Mouse (Mus musculus): ENCODE measurements around the gene Frzb. TPM values are rescaled to one million over a fixed set of nuclear protein-coding genes. Genes with fewer than 3 reads are reported as not detected.
A peak's percentile ranks its signal among the peaks of the same experiment; 100 is the strongest.

Frzb gene
- polyA plus RNA-seq, 1 experiment from 2014 or later, result 56.2 TPM

DNA sequence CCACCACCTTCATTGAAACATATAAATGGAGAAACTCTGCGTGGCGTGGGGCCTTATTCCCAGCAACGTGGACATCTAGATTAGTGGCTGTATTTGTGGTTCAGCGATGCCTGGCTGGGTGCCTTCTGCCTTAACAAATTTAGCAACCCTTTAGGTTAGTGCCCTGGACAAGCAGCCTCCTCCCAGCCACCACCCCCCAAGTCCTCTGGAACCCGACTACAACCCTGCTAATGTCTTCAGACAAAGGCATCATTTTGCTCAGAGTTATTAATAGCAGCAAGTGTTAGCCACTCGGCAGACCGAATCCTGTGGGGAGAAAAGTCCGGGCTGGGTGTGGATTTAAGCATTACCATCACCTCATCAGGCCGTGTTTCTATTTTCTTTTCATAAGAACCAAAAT lies 59.8 kb downstream of the Frzb start:
- H3K4me2 ChIP-seq, result no peak overlapping the region
- no peaks in the 10 kb centered on the region for H3K9me3 ChIP-seq
- WGBS, result 70% methylated on average over 9 of the region's 9 CpGs
- H3K4me3 ChIP-seq (replicated peaks), result no peak overlapping the region
- H3K4me1 ChIP-seq (replicated peaks), result peaks cover 24% of the 10 kb centered on the region
- H3K9ac ChIP-seq (replicated peaks), result no peak overlapping the region
- no peaks in the 10 kb centered on the region for H3K36me3 ChIP-seq
- peak overlapping the region; percentile 50; the same call in 1 of the 2 replicates for H3K27ac ChIP-seq
- ATAC-seq (ENCODE audit: insufficient number of reproducible peaks, insufficient read depth, low FRiP score, low TSS enrichment, low read depth), result no peak
- peaks cover 18% of the 10 kb centered on the region for H3K27me3 ChIP-seq

DNA sequence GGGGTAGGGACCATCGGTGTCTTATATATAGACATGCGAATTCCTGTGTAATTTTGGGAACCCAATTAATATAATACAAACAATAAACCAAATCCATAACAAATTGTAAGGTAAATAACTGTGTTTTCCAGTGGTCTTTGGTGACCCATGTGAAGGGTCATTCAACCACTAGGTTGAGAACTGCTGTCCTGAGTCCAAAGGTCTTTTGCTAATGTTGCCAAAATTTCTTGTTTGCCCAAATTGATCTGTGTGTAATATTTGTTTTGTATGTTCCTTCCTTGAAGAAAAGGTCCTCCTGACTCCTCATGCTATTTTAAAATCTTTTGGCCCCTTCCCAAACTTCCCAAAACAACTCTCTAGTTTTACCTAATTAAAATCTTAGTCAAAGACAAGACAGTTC lies 61.2 kb downstream of the Frzb start:
- Histone ChIP-seq H3K36me3 (no peaks in the 10 kb centered on the region), H3K27ac (no peak overlapping the region), H3K4me3 (replicated peaks) (no peak overlapping the region), H3K9me3 (no peaks in the 10 kb centered on the region), H3K27me3 (peaks cover 21% of the 10 kb centered on the region), H3K4me2 (no peak overlapping the region), H3K4me1 (replicated peaks) (peaks cover 24% of the 10 kb centered on the region), H3K9ac (replicated peaks) (no peak overlapping the region)
- no peak for ATAC-seq (ENCODE audit: insufficient number of reproducible peaks, insufficient read depth, low FRiP score, low TSS enrichment, low read depth)
- 90% methylated on average over 2 of the region's 2 CpGs for WGBS

DNA sequence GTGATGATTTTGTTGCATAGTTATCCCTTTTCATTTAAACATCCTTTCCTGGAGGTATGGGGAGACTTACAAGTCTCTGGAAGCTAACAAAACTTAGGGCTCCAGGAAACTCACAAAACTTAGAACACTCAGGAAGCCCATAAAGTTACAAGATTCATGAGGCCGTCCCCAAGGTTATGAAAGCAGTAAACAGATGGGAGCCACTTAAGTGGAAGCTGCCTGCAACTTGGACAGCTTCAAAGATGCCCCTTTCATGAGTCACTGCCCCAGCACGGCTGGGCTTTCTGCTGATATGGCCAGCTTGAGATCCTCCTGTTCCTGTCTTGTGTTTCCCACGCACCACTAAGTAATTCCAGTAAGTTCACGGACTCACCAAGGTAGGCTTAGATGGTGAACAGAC lies 63.0 kb downstream of the Frzb start:
- Histone ChIP-seq H3K4me2 (no peak overlapping the region), H3K9me3 (no peaks in the 10 kb centered on the region), H3K4me3 (replicated peaks) (no peak overlapping the region), H3K36me3 (no peaks in the 10 kb centered on the region), H3K27me3 (peaks cover 21% of the 10 kb centered on the region), H3K4me1 (replicated peaks) (peaks cover 24% of the 10 kb centered on the region), H3K9ac (replicated peaks) (no peak overlapping the region), H3K27ac (no peak overlapping the region)
- ATAC-seq (ENCODE audit: insufficient number of reproducible peaks, insufficient read depth, low FRiP score, low TSS enrichment, low read depth), result no peak
- 27% methylated on average over 4 of the region's 4 CpGs for WGBS

DNA sequence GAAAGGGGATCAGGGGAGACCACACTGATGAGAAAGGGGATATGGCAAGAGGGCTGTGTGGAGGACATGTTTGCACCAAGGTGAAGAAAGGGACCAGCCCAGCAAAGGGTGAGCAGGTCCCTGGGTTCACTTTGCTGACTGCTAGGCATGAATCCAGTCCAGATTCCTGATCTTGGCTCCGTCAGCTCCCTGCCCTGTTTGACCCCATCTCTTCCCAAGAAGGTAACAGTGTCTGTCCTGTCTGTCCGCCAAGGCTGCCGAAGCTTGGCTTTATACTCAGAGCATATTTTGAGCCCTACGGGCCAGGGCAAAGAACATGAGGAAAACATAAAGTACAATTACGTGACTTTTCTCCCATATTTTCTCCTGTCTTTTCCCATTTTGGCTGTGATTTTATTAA lies 67.6 kb downstream of the Frzb start:
- no peak for ATAC-seq (ENCODE audit: insufficient number of reproducible peaks, insufficient read depth, low FRiP score, low TSS enrichment, low read depth)
- H3K4me1 ChIP-seq (replicated peaks), result peaks cover 10% of the 10 kb centered on the region
- H3K4me2 ChIP-seq, result no peak overlapping the region
- no peaks in the 10 kb centered on the region for H3K36me3 ChIP-seq
- peaks cover 10% of the 10 kb centered on the region; the same call in 1 of the 2 replicates for H3K9me3 ChIP-seq
- WGBS, result 87% methylated on average over 5 of the region's 5 CpGs
- 0 out of 2 replicates have a peak, but pooled peaks cover 3% of the 10 kb centered on the region for H3K27me3 ChIP-seq
- no peak overlapping the region for H3K4me3 ChIP-seq (replicated peaks)
- H3K27ac ChIP-seq, result no peak overlapping the region
- no peak overlapping the region for H3K9ac ChIP-seq (replicated peaks)

DNA sequence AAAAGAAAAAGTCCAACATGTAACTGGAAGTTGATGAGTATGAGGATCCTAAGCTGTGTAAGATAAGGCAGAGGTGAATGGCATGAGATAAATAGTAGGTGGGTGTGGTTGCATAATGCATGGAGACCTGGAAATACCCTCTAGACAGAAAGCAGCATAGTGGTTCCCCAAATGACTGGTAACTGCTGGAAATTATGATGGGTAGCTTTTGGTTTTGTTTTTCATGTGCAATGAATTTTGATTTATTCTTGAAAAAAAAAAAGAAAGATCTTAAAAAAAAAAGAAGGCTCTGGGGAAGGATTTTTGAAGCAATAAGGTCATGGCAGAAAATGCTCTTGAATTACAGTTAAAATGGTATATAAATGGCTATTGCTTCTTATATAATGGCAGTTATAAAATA lies 72.5 kb downstream of the Frzb start:
- no peaks in the 10 kb centered on the region for H3K36me3 ChIP-seq
- ATAC-seq (ENCODE audit: insufficient number of reproducible peaks, insufficient read depth, low FRiP score, low TSS enrichment, low read depth), result no peak
- H3K4me3 ChIP-seq (replicated peaks), result no peak overlapping the region
- no peak overlapping the region for H3K4me2 ChIP-seq
- H3K27ac ChIP-seq, result no peak overlapping the region
- no peaks in the 10 kb centered on the region for H3K27me3 ChIP-seq
- 0 out of 2 replicates have a peak, but pooled peaks cover 5% of the 10 kb centered on the region for H3K4me1 ChIP-seq (replicated peaks)
- peaks cover 10% of the 10 kb centered on the region; the same call in 1 of the 2 replicates for H3K9me3 ChIP-seq
- H3K9ac ChIP-seq (replicated peaks), result no peak overlapping the region

DNA sequence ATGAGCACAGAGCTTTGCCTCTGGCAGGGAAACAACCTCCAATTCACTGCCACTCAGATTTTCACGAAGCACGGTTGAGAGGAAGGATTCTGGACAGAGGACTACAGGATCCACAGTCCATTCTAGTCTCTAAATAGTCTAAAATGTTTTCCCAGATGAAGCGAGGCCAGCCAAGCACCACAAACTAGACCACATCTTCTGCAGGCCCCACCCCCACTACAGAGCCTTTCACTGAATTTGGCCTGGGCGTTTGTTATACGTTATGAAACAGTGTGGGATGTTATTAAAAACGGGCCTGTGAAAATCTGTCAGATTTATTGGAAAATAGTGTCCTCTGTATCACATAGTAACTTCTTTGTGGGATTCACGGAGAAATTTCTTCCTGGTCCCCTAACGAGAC lies 76.0 kb downstream of the Frzb start:
- WGBS, result 61% methylated on average over 8 of the region's 8 CpGs
- Histone ChIP-seq H3K4me1 (replicated peaks) (0 out of 2 replicates have a peak, but pooled peaks cover 5% of the 10 kb centered on the region), H3K9ac (replicated peaks) (no peak overlapping the region), H3K27ac (no peak overlapping the region), H3K4me2 (no peak overlapping the region), H3K27me3 (no peaks in the 10 kb centered on the region), H3K9me3 (no peaks in the 10 kb centered on the region), H3K4me3 (replicated peaks) (no peak overlapping the region), H3K36me3 (no peaks in the 10 kb centered on the region)
- no peak for ATAC-seq (ENCODE audit: insufficient number of reproducible peaks, insufficient read depth, low FRiP score, low TSS enrichment, low read depth)

Other genes starting within 250 kb of the Frzb start
- not detected in 2 replicates for gene Prdx6b, start 155.2 kb downstream of the Frzb start, polyA plus RNA-seq (2016; fragmentation: Nextera tagmentation; extraction: Ambion mirVana)
- gene Dnajc10, start 132.2 kb downstream of the Frzb start, polyA plus RNA-seq (2016; fragmentation: Nextera tagmentation; extraction: Ambion mirVana), result 90.4 and 90.8 TPM in 2 replicates
- gene Nckap1, start 133.8 kb upstream of the Frzb start, polyA plus RNA-seq (2016; fragmentation: Nextera tagmentation; extraction: Ambion mirVana), result 82.0 and 89.9 TPM in 2 replicates
- gene Dusp19, start 169.4 kb upstream of the Frzb start, polyA plus RNA-seq (2016; fragmentation: Nextera tagmentation; extraction: Ambion mirVana), result 15.6 and 17.5 TPM in 2 replicates
- 53.9 and 55.0 TPM in 2 replicates for gene Nup35, start 169.6 kb upstream of the Frzb start, polyA plus RNA-seq (2016; fragmentation: Nextera tagmentation; extraction: Ambion mirVana)